Mouse (Mus musculus) myocyte (in vitro differentiated cells): ENCODE data around the gene Tmprss11a. TPM values are rescaled to one million over a fixed set of nuclear protein-coding genes. Genes with fewer than 3 reads are reported as not detected.

Source experiments
- H3K27me3 ChIP-seq: one replicate; pipeline ENCODE4 v1.6.1; 2011; ENCODE audit not compliant: control insufficient read depth, insufficient read depth, insufficient read length
- H3K36me3 ChIP-seq: one replicate; pipeline ENCODE4 v1.6.1; 2011; ENCODE audit not compliant: control insufficient read depth, insufficient read depth
- H3K4me2 ChIP-seq: one replicate; pipeline ENCODE4 v1.6.1; 2011; ENCODE audit warnings: low read depth, control low read depth
- H3K4me3 ChIP-seq: one replicate; pipeline ENCODE4 v1.5.1; 2011; ENCODE audit warnings: mild to moderate bottlenecking, control low read depth, moderate library complexity
- H3K79me2 ChIP-seq: one replicate; pipeline ENCODE4 v1.6.1; 2011; ENCODE audit not compliant: control insufficient read depth, insufficient read depth
- H3ac ChIP-seq: one replicate; pipeline ENCODE4 v1.6.1; 2011; ENCODE audit not compliant: control insufficient read depth, insufficient read length
- CEBPB ChIP-seq: IDR thresholded peaks from 2 replicates; pipeline ENCODE4 v1.6.1; 2011; ENCODE audit warnings: mild to moderate bottlenecking, moderate library complexity; ENCODE audit not compliant: poor library complexity, insufficient read depth, severe bottlenecking
- E2F4 ChIP-seq: IDR thresholded peaks from one replicate; pipeline ENCODE4 v1.6.1; 2011; ENCODE audit warnings: mild to moderate bottlenecking, control low read depth, moderate library complexity; ENCODE audit not compliant: insufficient read depth
- MAX ChIP-seq: IDR thresholded peaks from one replicate; pipeline ENCODE4 v1.6.1; 2011; ENCODE audit warnings: low read depth, mild to moderate bottlenecking, control low read depth
- MYOD1 ChIP-seq, 3 experiments: IDR thresholded peaks; one replicate each; pipeline ENCODE4 v1.6.1; 2011; ENCODE audit warnings: control low read depth in 2 of 3, low read depth in 2 of 3, mild to moderate bottlenecking in 2 of 3, moderate library complexity in 1 of 3; ENCODE audit not compliant: insufficient read length in 2 of 3, control insufficient read depth in 1 of 3
- MYOG ChIP-seq, 3 experiments: IDR thresholded peaks; one replicate each; pipeline ENCODE4 v1.6.1; 2011; ENCODE audit warnings: control low read depth in 2 of 3, low read depth in 2 of 3, mild to moderate bottlenecking in 2 of 3; ENCODE audit not compliant: insufficient read length in 2 of 3, control insufficient read depth in 1 of 3, insufficient read depth in 1 of 3
- POLR2A ChIP-seq: IDR thresholded peaks from one replicate; pipeline ENCODE4 v1.6.1; 2011; ENCODE audit warnings: low read depth, mild to moderate bottlenecking, control low read depth, moderate library complexity; ENCODE audit not compliant: insufficient read length
- POLR2AphosphoS2 ChIP-seq: IDR thresholded peaks from one replicate; pipeline ENCODE4 v1.6.1; 2011; ENCODE audit warnings: low read depth, control low read depth; ENCODE audit not compliant: insufficient read length
- REST ChIP-seq: IDR thresholded peaks from one replicate; pipeline ENCODE4 v1.6.1; 2011; ENCODE audit warnings: mild to moderate bottlenecking, control low read depth, moderate library complexity; ENCODE audit not compliant: insufficient read depth, insufficient read length
- SRF ChIP-seq: IDR thresholded peaks from one replicate; pipeline ENCODE4 v1.6.1; 2011; ENCODE audit warnings: low read depth; ENCODE audit not compliant: control insufficient read depth, insufficient read length
- TCF12 ChIP-seq: IDR thresholded peaks from one replicate; pipeline ENCODE4 v1.6.1; 2011; ENCODE audit warnings: mild to moderate bottlenecking, control low read depth; ENCODE audit not compliant: poor library complexity, insufficient read depth, severe bottlenecking
- TCF3 ChIP-seq: IDR thresholded peaks from one replicate; pipeline ENCODE4 v1.6.1; 2011; ENCODE audit warnings: low read depth, control low read depth; ENCODE audit not compliant: insufficient read length
- USF1 ChIP-seq: IDR thresholded peaks from one replicate; pipeline ENCODE4 v1.6.1; 2011; ENCODE audit warnings: low read depth, mild to moderate bottlenecking, control low read depth, moderate library complexity
- polyA plus RNA-seq: library from polyadenylated mRNA; unstranded; fragments of >200 nt; fragmentation: generic; extraction: Trizol; gene quantifications from one replicate; pipeline ENCODE4 v1.2.1, GENCODE M21; 2012; ENCODE audit warnings: missing spikeins

Gene Tmprss11a
- polyA plus RNA-seq: not detected

GRCm38 (mm10) chr5:86468890-86469289 lies at the start of gene Tmprss11a:
TSS of gene Tmprss11a (minus strand) at chr5:86468990.
- Histone ChIP-seq H3K4me2 (no peak within 1 kb of the TSS), H3K79me2 (no peaks in the 10 kb centered on the region), H3K27me3 (no peaks in the 10 kb centered on the region), H3ac (no peak within 1 kb of the TSS), H3K36me3 (no peaks in the 10 kb centered on the region), H3K4me3 (no peak within 1 kb of the TSS)
- no peak for TF ChIP-seq POLR2AphosphoS2
- TF ChIP-seq MAX: no peak
- no peak for TF ChIP-seq SRF
- no peak for TF ChIP-seq REST
- TF ChIP-seq MYOG (IDR thresholded peaks at IDR 0.05; ENCODE audit: control insufficient read depth in 1 of 3, insufficient read depth in 1 of 3, insufficient read length in 2 of 3, low read depth in 2 of 3): no peak
- no peak for TF ChIP-seq USF1
- TF ChIP-seq POLR2A: no peak
- TF ChIP-seq TCF3: no peak
- no peak for TF ChIP-seq TCF12
- TF ChIP-seq E2F4: no peak
- no peak for TF ChIP-seq MYOD1 (IDR thresholded peaks at IDR 0.05; ENCODE audit: control insufficient read depth in 1 of 3, insufficient read length in 2 of 3, low read depth in 2 of 3)
- TF ChIP-seq CEBPB: no peak

- Histone ChIP-seq H3K4me3 (no peak within 1 kb of the TSS), H3K27me3 (no peaks in the 10 kb centered on the region), H3K79me2 (no peaks in the 10 kb centered on the region), H3K4me2 (no peak within 1 kb of the TSS), H3K36me3 (no peaks in the 10 kb centered on the region), H3ac (no peak within 1 kb of the TSS)
- TF ChIP-seq REST (no peak), USF1 (no peak), SRF (no peak)
Measured at GRCm38 (mm10) chr5:86518500-86518899, 49.7 kb upstream of the Tmprss11a start, which contains the start of gene Tmprss11g. TSS of gene Tmprss11g (minus strand) at chr5:86518600.

GRCm38 (mm10) chr5:86511538-86511937 lies 42.7 kb upstream of the Tmprss11a start:
- Histone ChIP-seq H3K4me2 (no peak overlapping the region), H3K27me3 (no peaks in the 10 kb centered on the region), H3K79me2 (no peaks in the 10 kb centered on the region), H3K4me3 (no peak overlapping the region), H3K36me3 (no peaks in the 10 kb centered on the region), H3ac (no peak overlapping the region)
- TF ChIP-seq SRF (no peak), MYOD1 (IDR thresholded peaks at IDR 0.05; ENCODE audit: control insufficient read depth in 1 of 3, insufficient read length in 2 of 3, low read depth in 2 of 3) (no peak), MYOG (IDR thresholded peaks at IDR 0.05; ENCODE audit: control insufficient read depth in 1 of 3, insufficient read depth in 1 of 3, insufficient read length in 2 of 3, low read depth in 2 of 3) (no peak), MAX (no peak), TCF3 (no peak), REST (no peak), TCF12 (no peak), E2F4 (no peak)

- H3K4me2 ChIP-seq: no peak overlapping the region
Measured at GRCm38 (mm10) chr5:86493453-86493852, 24.7 kb upstream of the Tmprss11a start.

GRCm38 (mm10) chr5:86482562-86482961 lies 13.8 kb upstream of the Tmprss11a start:
- no peak overlapping the region for H3K4me3 ChIP-seq
- H3K4me2 ChIP-seq: no peak overlapping the region
- no peaks in the 10 kb centered on the region for H3K79me2 ChIP-seq
- no peaks in the 10 kb centered on the region for H3K27me3 ChIP-seq
- no peak for TF ChIP-seq POLR2AphosphoS2
- no peak for TF ChIP-seq CEBPB
- no peak for TF ChIP-seq POLR2A
- no peak for TF ChIP-seq USF1
- TF ChIP-seq MYOD1 (IDR thresholded peaks at IDR 0.05; ENCODE audit: control insufficient read depth in 1 of 3, insufficient read length in 2 of 3, low read depth in 2 of 3): no peak
- no peak for TF ChIP-seq SRF
- no peak for TF ChIP-seq MAX
- TF ChIP-seq TCF12: no peak
- TF ChIP-seq REST: no peak
- no peak for TF ChIP-seq E2F4
- TF ChIP-seq MYOG (IDR thresholded peaks at IDR 0.05; ENCODE audit: control insufficient read depth in 1 of 3, insufficient read depth in 1 of 3, insufficient read length in 2 of 3, low read depth in 2 of 3): no peak
- TF ChIP-seq TCF3: no peak
- no peaks in the 10 kb centered on the region for H3K36me3 ChIP-seq
- H3ac ChIP-seq: no peak overlapping the region

More at GRCm38 (mm10) chr5:86493453-86493852, 24.7 kb upstream of the Tmprss11a start:
- no peaks in the 10 kb centered on the region for H3K27me3 ChIP-seq
- H3ac ChIP-seq: no peak overlapping the region
- H3K36me3 ChIP-seq: no peaks in the 10 kb centered on the region
- no peak overlapping the region for H3K4me3 ChIP-seq
- H3K79me2 ChIP-seq: no peaks in the 10 kb centered on the region
- TF ChIP-seq POLR2AphosphoS2 (no peak), USF1 (no peak), REST (no peak), MYOG (IDR thresholded peaks at IDR 0.05; ENCODE audit: control insufficient read depth in 1 of 3, insufficient read depth in 1 of 3, insufficient read length in 2 of 3, low read depth in 2 of 3) (no peak), TCF12 (no peak), SRF (no peak), TCF3 (no peak), E2F4 (no peak), MYOD1 (IDR thresholded peaks at IDR 0.05; ENCODE audit: control insufficient read depth in 1 of 3, insufficient read length in 2 of 3, low read depth in 2 of 3) (no peak), POLR2A (no peak), MAX (no peak), CEBPB (no peak)
